Mouse (Mus musculus) urinary bladder, postnatal 10 days (tissue): ENCODE data around the gene Napsa.

ENCODE experiments used
- DNase-seq: peaks from one replicate; pipeline ENCODE4 v3.0.0; 2022; ENCODE audit warnings: low spot score

The Napsa gene

DNA sequence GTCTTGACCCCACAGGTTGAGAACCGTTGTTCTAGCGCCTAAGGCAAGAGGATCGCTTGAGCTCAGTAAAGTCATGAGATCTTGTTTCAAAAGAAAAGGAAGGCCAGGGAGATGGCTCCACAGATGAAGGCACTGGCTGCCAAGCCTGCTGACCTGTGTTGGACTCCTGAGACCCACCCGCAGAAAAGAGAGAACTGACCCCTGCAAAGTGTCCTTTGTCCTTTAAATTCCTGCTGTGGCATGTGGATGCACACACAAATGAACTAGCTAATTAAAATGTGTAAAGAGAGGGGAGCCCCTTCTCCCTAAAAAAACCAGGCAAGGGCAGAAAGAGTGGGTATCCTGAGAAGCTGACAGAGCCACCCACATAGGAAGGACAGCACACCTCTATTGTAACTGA lies 369 bp upstream of the Napsa start:
- no peak for DNase-seq

DNA sequence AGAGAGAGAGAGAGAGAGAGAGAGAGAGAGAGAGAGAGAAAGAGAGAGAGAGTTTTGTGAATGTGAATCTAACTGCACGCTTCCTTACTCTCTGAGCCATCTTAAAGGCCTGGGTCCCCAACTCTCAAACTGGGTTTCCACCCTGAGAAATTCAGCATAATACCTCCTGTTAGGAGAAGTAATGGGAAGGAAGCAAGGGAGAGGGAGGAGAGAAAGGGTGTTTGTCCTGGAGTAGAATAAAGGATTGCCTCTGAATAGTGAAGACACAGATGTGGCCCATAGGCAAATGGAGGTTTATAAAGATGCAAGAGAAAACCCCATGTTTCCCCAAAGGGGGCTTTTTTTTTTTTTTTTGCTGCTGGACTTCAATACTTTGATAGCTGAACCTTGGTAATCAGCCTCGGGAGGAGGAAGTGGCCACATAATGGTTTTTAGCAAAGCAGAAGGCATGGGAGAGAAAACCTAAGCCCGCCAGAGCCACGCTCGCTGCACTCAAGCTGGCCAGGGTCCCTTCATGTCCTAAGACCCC lies 840 bp downstream of the Napsa start:
- DNase-seq = no peak

DNA sequence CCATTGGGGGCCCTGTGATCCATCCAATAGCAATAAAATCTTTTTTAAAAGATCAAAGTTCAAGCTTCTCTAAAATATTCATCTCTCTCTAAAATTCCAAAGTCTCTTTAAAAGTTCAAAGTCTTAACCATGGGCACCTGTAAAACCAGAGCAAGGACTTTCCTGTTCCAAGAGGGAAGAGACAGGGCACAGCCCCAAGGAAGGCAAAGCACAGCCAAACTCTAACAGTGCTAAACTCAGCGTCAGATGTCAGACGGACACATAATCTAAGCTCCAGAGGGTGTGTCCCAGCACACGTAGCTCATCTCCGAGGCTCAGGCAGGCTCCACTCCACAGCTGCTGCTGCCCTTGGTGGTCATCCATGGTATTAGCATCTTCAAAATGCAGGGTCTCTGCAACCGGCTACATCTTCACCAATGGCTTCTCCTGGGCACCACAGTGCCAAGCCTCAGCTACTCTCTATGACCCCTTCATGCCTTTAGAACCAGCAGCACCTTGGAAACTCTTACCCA lies 4.2 kb downstream of the Napsa start:
- DNase-seq = no peak

DNA sequence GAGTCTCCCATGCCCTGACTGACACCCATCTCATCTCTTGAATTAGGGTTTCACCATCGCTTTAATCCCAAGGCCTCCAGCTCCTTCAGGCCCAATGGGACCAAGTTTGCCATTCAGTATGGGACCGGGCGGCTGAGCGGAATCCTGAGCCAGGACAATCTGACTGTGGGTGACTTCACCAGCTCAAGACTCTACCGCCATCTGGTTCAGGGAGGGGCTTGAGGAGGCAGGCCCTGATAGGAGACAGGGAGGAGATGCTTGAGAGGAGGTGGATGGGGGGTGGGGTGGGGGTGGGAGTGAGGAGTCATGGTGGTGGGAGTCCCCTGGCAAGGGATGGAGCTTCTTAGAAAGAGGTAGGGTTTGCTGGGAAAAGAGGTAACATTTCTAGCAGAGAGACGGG lies 9.5 kb downstream of the Napsa start:
- no peak for DNase-seq

DNA sequence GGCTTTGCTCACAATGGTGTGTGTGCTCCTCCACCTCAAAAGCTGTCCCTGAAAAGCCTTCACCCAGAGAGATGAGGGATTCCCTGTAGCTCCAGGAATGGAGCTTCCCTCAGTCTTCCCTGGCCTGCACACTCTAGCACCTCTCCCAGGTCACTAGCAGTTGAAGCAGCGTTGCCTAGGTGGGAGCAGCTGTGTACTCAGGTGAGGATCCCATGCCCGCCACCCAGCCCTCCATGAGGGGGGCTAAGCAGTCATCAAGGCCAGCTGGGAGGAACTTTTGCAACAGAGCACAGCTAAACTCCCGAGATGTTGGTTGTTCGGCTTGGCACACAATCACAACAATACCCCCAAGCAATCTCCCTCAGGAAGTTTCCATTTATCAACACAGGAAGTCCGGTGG lies 10.5 kb downstream of the Napsa start:
- DNase-seq = no peak

DNA sequence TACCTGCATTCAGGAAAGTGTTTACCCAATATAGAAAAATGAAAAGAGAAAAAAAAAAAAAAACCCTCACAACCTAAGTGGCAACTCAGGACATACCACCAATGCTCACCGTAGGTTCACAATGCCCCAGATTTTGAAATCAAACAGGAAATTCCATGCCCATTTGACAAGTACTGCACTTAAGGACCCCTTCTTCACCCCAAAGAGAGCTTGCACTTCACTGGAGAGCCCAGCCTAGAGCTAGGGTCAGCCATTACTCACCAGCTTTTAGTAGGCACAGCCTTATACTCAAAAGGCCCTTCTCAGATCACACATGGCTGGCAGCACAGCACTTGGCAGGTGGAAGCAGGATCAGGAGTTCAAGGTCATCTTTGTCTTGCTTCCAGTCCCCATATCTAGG lies 11.0 kb downstream of the Napsa start:
- DNase-seq = no peak

DNA sequence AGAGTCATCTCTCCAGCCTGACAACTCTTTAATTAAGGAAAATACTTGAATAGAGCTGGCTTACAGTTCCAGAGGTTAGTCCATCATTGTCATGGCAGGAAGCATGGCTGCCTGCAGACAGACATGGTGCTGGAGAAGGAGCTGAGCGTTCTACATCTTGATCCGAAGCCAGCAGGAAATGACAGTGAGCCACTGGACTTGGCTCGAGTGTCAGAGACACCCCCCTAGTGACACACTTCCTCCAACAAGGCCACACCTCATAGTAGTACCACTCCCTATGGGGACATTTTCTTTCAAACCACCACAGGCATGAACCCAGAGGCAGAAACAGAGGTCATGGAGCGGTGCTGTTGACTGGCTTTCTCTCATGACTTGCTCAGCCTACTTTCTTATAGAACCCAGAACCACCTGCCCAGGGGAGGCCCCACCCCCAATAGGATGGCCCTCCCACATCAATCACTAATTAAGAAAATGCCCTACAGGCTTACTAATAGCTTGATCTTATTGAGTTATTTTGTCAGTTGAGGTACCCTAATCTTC lies 12.2 kb downstream of the Napsa start:
- no peak for DNase-seq

DNA sequence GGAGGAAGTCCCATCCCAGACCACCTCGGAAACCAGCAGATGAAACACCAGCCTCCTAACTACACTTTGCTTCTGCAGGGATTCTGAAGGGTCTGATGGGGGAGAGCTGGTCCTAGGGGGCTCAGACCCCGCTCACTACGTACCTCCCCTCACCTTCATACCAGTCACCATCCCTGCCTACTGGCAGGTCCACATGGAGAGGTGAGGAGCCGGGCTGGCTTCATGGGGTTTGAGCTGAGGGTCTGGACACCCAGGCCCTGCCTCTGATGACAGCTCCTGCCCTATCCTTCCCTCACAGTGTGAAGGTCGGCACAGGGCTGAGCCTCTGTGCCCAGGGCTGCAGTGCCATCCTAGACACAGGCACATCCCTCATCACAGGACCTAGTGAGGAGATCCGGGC lies 12.7 kb downstream of the Napsa start:
- DNase-seq = no peak

DNA sequence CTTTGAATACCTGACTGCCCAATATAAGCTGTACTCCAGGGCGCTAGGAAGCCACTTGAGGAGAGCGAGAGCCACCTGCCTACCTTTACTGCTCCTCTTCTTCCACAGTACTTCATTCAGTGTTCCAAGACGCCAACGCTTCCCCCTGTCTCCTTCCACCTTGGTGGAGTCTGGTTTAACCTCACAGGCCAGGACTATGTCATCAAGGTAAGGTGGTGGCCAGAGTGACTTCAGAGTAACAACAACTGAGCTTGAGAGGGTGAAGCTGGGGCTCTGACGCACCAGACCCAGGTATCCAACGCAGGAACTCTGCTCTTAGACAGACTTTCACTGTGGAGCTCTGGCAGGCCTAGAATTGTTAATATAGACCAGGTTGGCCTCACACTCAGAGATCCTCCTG lies 13.4 kb downstream of the Napsa start:
- no peak for DNase-seq

DNA sequence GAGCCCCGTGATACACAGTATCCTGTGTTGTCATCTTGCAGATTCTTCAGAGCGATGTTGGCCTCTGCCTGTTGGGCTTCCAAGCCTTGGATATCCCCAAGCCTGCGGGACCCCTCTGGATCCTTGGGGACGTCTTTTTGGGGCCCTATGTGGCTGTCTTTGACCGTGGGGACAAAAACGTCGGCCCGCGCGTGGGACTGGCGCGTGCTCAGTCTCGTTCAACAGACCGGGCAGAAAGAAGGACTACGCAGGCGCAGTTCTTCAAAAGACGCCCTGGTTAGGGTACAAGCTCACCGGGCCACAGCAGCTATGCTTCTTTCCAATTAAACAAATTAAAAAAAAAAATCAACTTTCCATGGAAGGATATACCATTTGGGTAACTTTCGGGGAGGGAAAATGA lies 14.3 kb downstream of the Napsa start:
- DNase-seq = no peak

DNA sequence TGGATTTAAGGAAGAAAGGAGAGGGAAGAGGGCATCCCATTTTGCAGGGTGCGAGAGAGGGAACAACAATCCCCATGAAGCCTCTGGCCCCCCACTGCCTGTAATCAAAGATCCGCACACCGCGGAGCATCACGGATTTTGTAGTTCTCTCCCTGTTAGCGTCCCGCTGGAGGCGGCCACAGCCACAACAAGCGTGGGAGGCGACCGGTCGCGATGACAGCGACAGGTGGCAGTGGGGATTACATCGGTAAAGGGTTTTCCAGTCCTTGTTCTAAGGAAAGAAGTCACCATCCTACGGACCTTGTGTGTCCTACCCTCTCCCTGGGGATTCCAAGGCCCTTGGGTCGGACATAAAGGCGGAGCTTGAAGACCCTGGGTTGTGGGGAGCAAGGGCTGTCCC lies 14.8 kb downstream of the Napsa start:
- no peak for DNase-seq

DNA sequence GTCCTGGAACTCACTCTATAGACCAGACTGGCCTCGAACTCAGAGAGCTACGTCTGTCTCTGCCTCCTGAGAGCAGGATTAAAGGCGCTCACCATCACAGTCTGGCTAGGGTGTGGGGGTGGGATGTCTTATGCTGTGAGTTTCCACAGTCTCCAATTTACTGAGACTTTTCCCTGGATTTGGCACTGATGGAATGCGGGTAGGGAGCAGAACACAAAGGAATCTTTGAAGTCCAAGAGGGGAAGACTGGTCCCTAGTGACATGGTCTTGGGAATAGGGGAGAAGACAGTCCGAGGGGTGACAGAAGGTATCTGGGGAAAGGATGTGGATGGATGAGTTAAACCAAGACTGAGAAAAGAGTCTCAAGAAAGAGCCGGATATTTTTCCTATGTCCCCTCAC lies 15.5 kb downstream of the Napsa start:
- DNase-seq = no peak

DNA sequence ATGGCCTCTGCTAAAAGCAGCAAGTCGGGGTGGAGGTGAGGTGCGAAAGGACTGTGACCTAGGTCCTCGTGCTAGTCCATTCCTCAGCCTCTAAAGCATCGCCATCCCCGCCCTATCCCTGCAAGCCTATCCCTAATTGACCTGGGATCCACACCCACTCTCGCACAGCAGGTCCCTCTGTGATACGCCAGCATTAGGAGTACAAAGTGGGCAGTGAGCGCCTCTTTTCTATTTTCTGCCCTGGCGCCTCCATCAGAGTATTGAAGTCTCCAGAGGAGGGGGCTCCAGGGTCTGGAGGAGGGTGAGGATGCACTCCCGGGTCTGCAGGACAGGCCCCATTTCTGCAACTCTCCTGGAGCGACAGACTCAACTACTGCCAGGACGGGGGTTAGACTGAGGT lies 16.2 kb downstream of the Napsa start:
- no peak for DNase-seq

DNA sequence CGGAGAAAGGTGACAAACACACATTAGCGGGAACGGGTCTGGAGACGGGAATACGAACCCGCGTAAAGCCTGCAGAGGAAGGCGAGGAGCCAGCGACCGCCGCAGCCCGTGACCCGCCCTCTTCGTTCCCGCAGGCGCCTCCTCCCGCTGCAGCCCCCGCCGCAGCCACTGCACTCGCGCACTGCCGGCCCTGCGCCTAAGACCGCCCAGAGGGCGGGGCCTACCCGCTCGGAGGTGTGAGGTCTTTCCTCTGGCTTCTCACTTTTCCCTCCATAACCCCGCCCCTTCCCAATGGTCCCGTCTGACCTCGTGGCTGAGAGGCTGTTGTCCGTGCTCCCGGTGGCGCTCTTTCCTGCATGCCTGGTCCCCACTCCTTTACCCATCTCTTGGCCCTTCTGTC lies 17.0 kb downstream of the Napsa start:
- no peak for DNase-seq

DNA sequence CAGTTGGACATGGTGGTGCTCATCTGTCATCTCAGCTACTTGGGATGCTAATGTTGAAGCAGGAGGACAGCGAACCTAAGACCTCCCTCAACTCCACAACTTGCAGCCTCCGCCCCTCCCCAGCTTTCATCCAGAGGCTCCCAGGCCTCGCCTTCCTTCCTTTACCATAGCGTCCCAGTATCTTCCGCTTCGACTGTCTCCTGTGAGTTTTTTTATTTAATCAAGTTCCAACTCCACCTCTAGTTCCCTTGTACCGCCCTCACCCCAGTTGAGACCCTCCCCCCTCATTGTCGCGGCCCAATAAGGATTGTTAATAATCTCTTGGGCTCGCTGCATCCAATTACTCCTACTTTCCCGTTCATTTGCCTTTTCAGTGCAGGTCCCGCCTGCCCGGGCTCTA lies 17.8 kb downstream of the Napsa start:
- DNase-seq = no peak

DNA sequence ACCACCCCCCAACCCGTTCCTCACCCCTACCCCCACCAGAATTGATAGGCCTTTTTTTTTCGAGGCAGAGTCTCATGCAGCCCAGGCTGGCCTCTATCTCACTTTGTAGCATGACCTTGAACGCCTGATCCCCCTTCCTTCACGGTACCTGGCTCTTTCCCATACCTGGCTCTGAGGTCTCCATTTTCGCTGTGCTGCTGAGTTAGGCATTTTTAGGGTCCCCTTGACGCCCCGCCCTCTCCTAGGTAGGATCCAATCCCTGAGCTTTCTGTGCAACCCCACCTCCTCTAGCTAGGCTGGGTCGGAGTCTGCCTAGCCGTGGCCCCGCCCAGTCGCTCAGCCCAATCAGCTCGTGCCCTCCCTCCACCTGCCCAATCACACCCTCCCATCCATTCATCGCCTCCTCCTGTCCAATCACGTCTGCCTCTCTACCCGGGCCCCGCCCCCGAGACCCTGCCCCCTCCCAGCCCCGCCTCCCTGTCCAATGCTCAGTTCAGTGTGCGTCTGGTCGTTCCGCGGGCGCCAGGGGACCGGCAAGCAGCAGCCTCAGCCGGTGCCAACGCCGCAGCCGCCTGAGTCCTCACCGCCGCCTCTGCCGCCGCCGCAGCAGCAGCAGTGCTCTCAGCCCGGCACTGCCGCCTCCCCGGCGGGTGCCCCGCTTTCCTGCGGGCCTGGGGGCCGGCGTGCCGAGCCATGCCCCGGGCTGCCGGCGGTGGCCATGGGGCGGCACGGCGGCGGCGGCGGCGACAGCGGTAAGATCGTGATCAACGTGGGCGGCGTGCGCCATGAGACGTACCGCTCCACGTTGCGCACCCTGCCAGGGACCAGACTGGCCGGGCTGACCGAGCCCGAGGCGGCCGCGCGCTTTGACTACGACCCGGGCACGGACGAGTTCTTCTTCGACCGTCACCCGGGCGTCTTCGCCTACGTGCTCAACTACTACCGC lies 18.5 kb downstream of the Napsa start, which contains the start of gene Kcnc3:
Kcnc3 (plus strand) TSS at position 263 of the 946 bp plus-strand sequence.
- peak; percentile 41 for DNase-seq

DNA sequence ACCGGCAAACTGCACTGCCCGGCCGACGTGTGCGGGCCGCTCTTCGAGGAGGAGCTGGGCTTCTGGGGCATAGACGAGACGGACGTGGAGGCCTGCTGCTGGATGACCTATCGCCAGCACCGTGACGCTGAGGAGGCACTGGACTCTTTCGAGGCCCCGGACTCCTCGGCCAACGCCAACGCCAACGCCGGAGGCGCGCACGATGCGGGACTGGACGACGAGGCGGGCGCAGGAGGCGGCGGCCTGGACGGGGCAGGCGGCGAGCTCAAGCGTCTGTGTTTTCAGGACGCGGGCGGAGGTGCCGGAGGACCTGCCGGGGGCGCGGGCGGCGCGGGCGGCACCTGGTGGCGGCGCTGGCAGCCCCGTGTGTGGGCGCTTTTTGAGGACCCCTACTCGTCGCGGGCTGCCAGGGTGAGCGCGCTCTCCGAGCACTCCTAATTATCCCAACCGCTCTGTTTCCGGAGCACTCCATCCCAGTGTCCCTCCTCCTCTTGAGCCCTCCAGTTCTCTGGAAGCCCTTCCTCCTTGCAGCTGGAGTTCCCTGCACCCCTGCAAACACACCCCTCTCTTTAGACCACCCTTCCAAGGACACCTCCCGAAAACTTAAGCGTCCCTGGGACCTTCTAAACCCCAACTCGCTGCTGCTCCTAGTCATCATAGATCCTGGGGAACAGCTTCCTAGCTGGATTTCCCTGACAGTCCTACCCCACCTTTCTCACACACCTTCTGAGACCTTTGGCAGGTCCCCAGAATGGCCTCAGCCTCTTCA lies 19.4 kb downstream of the Napsa start:
- DNase-seq = no peak

DNA sequence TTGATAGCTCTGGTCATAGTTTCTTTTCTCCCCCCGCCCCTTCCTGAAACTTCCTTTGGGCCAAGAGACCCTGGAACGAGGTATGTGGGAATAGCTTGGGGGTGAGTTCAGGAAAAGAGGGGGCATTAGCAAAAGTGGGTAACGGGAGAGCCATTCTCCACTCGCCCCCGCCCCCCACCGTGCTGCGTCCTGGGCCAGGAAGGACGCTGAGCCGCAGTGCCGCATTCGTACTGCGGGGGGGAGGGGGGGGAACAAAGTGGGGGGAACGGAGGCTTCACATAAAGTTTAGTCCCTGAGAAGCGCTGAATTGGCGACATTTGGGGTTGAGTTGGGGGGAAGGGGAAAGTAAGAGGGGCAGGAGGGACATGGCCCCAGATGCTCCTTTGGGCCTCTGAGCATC lies 20.9 kb downstream of the Napsa start:
- DNase-seq = no peak

DNA sequence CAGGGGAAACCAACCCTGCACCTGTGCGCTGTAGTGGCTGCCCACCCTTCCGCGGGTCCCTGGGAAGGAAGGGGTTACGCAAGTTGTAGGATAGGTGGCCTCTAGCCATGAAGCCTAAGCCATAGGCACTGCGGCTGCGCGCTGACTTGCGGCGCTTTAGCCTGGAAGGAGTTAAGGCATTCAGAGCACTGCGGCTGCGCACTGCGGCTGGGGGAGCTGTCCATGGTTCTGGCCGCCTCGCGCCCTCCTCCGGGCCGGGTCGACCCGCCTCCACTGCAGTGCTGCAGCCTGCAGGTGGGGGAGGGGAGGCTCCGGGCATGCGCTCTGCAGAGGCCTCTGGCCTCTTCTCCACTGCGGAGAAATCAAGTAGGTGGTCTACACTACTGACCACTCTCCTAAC lies 21.6 kb downstream of the Napsa start:
- peak; percentile 51 for DNase-seq

DNA sequence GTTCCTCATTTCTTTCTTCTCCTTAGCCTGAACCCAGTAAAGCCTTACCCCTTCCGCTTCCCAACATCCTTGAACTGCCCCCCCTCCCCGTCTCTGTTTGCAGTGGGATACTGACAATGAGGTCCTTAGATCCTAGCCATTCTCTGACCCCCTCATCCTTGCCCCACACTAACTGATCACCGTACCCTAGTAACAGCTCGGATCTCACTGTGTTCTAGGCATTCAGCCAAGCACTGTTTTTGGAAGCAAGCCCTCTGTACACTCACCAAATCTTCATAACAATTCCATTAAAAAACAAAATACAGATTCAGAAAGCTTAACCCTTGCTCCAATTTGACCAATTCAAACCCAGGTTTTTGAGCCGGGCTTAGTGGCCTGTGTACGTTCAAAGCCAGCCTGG lies 22.1 kb downstream of the Napsa start:
- no peak for DNase-seq

DNA sequence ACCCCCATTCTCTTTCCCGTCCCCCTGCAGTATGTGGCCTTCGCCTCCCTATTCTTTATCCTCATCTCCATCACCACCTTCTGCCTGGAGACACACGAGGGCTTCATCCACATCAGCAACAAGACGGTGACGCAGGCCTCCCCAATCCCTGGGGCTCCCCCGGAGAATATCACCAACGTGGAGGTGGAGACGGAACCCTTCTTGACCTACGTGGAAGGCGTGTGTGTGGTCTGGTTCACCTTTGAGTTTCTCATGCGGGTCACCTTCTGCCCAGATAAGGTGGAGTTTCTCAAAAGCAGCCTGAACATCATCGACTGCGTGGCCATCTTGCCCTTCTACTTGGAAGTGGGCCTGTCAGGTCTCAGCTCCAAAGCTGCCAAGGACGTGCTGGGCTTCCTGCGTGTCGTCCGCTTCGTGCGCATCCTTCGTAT lies 23.0 kb downstream of the Napsa start:
- DNase-seq = no peak

DNA sequence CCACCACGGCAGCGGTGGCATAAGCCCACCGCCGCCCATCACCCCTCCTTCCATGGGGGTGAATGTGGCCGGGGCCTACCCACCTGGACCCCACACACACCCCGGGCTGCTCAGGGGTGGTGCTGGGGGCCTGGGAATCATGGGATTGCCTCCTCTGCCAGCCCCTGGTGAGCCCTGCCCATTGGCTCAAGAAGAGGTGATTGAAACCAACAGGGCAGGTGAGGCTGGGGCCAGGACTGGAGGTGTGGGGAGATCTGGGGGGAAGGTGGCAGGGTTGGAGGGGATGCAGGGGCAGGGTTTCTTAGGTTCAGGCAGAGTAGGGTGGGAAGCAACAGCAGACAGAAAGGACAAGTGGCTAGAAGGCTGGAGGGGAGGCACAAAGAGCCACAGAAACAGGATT lies 23.9 kb downstream of the Napsa start:
- no peak for DNase-seq
